ENCODE assay signal across 17 mouse cellular contexts in the genomic region with DNA sequence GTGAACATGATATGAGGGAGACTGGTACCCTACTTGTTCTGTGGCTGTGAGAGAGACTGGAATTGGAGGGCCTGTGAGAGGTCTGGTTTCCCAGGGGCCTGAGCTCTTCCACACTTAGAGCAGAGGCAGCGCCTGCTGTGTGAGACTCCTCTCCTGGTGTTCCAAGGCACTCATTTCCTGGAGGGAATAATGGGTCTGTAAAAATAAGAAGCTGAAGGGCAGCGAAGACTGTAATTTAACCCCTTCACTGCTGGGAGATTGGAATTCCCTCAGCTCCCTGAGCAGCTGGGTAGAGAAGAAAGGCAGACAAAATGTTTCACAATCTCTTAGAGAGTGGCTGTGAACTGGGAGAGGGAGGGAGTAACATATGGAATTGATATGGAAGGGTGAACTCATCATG. TPM values are rescaled to one million over a fixed set of nuclear protein-coding genes. Genes with fewer than 3 reads are reported as not detected.
DNase-seq lines count a peak whose midpoint lies in the region; ATAC-seq and TF ChIP-seq lines count a peak whose summit lies in the region.
"Had no signal": no experiment of that assay in that cellular context is flagged by ENCODE, and none has a peak within 500 bp of the region (broad histone marks: within the 10 kb centered on the region; RNA-seq: fewer than 3 reads in every experiment).

No protein-coding gene starts in this region.

- no peaks in the 10 kb centered on the region for H3K27me3 ChIP-seq in forebrain, embryonic 10.5 days (ENCODE audit: poor library complexity, severe bottlenecking)
- H3K27me3 ChIP-seq in forebrain, embryonic 16.5 days (replicated peaks; ENCODE audit: control insufficient read depth, insufficient read depth, low read length), result no peaks in the 10 kb centered on the region
- H3K27me3 ChIP-seq in cerebellum, adult 2 months (ENCODE audit: control insufficient read depth, insufficient read depth, low read length), result no peaks in the 10 kb centered on the region
- H3K27me3 ChIP-seq: limb, embryonic 15.5 days; Patski had no signal

- H3K4me3 ChIP-seq in forebrain, embryonic 10.5 days, result no peak overlapping the region
- no peak overlapping the region for H3K4me3 ChIP-seq in forebrain, embryonic 16.5 days (replicated peaks; ENCODE audit: low read length)
- H3K4me3 ChIP-seq in cerebellum, adult 2 months (replicated peaks; ENCODE audit: insufficient read depth, low read depth, low read length), result no peak overlapping the region
- H3K4me3 ChIP-seq: embryonic facial prominence, embryonic 13.5 days; limb, embryonic 15.5 days had no signal

- peak overlapping the region; percentile 44; the same call in 1 of the 2 replicates for H3K27ac ChIP-seq in forebrain, embryonic 10.5 days
- H3K27ac ChIP-seq in forebrain, embryonic 16.5 days (ENCODE audit: low read length), result no peak overlapping the region
- H3K27ac ChIP-seq in cerebellum, adult 2 months (ENCODE audit: insufficient read depth, low read length), result no peak overlapping the region
- H3K27ac ChIP-seq: embryonic facial prominence, embryonic 13.5 days; limb, embryonic 15.5 days; macrophage had no signal

- H3K4me1 ChIP-seq in forebrain, embryonic 10.5 days, result peaks cover 26% of the 10 kb centered on the region
- no peaks in the 10 kb centered on the region for H3K4me1 ChIP-seq in forebrain, embryonic 16.5 days (replicated peaks; ENCODE audit: control insufficient read depth, insufficient read depth, low read length)
- H3K4me1 ChIP-seq in cerebellum, adult 2 months (ENCODE audit: control insufficient read depth, insufficient read depth, low read length), result no peaks in the 10 kb centered on the region
- H3K4me1 ChIP-seq: limb, embryonic 15.5 days had no signal

- H3K4me2 ChIP-seq in forebrain, embryonic 16.5 days (ENCODE audit: low read length), result no peak overlapping the region
- H3K4me2 ChIP-seq: embryonic facial prominence, embryonic 13.5 days; limb, embryonic 15.5 days had no signal

- H3K9ac ChIP-seq in forebrain, embryonic 16.5 days (replicated peaks; ENCODE audit: low read depth, low read length), result no peak overlapping the region
- H3K9ac ChIP-seq: embryonic facial prominence, embryonic 13.5 days; limb, embryonic 15.5 days had no signal

- WGBS in forebrain, embryonic 10.5 days, result 12% methylated on average over 2 of the region's 2 CpGs
- WGBS in forebrain, embryonic 16.5 days, result 5% methylated on average over 2 of the region's 2 CpGs
- WGBS in cerebellum, adult 2 months, result 38% methylated on average over 2 of the region's 2 CpGs

- H3K36me3 ChIP-seq in forebrain, embryonic 10.5 days (replicated peaks), result no peaks in the 10 kb centered on the region
- H3K36me3 ChIP-seq in forebrain, embryonic 16.5 days (ENCODE audit: control insufficient read depth, insufficient read depth), result no peaks in the 10 kb centered on the region; the same call in 1 of the 2 replicates
- H3K36me3 ChIP-seq: embryonic facial prominence, embryonic 13.5 days; limb, embryonic 15.5 days had no signal

- TF ChIP-seq POLR2A in cerebellum, adult 2 months (IDR thresholded peaks at IDR 0.05; ENCODE audit: borderline replicate concordance, insufficient read depth, low read length), result no peak

- no peak for DNase-seq in forebrain, embryonic 10.5 days (ENCODE audit: extremely low spot score, low spot score)
- peak; percentile 55 for DNase-seq in embryo, embryonic 10.5 days (ENCODE audit: low spot score)
- DNase-seq in forelimb bud, embryonic 11.5 days (ENCODE audit: low read depth, low spot score), result peak; percentile 74
- DNase-seq in mesoderm, embryonic 11.5 days (ENCODE audit: low read depth, low spot score), result peak; percentile 41
- DNase-seq in cerebellum, adult 2 months, result no peak
- DNase-seq in c-Kit-positive CD71-positive TER-119-positive erythroid progenitor cells, embryonic 14.5 days (ENCODE audit: low spot score), result no peak
- DNase-seq in gastrocnemius, postnatal 14 days, result no peak
- DNase-seq: cerebellum, adult 9-11 months; kidney, adult 18-20 months; kidney, postnatal 36 days; lung, adult 2 months; right cerebral cortex, postnatal 4 days had no signal

- intact Hi-C loops in gastrocnemius, postnatal 14 days (cut with DNase I; ENCODE audit: low total_unique reads), result no loop called here

- no peak for ATAC-seq in forebrain, embryonic 16.5 days
- ATAC-seq: Patski had no signal

- no peak for TF ChIP-seq CTCF in cerebellum, adult 2 months (IDR thresholded peaks at IDR 0.05; ENCODE audit: borderline replicate concordance, insufficient read depth, low read depth, low read length)

- H3K9me3 ChIP-seq in forebrain, embryonic 10.5 days, result no peaks in the 10 kb centered on the region
- H3K9me3 ChIP-seq in forebrain, embryonic 16.5 days (ENCODE audit: control insufficient read depth, low read length), result no peaks in the 10 kb centered on the region
- H3K9me3 ChIP-seq: embryonic facial prominence, embryonic 13.5 days; limb, embryonic 15.5 days had no signal

RNA-seq across cellular contexts. Expression of a gene that starts 35.4 kb away (rescaled TPM):
- 26.5 and 29.4 TPM in 2 replicates for polyA plus RNA-seq in forebrain, embryonic 10.5 days (2016; fragmentation: Nextera tagmentation; extraction: Ambion mirVana)
- 35.3 and 41.6 TPM in 2 replicates for polyA plus RNA-seq in forebrain, embryonic 16.5 days (2015; fragmentation: Nextera tagmentation; extraction: Ambion mirVana)
- polyA plus RNA-seq in cerebellum, adult 2 months (2012; rRNA removed), result 33.5 and 34.4 TPM in 2 replicates
- 10 to 100 TPM; 24.3 to 28.6 TPM for total RNA-seq in gastrocnemius, postnatal 14 days (2021)

RNA-seq across cellular contexts. Expression of a gene that starts 40.6 kb away (rescaled TPM):
- 301 and 320 TPM in 2 replicates for polyA plus RNA-seq in forebrain, embryonic 10.5 days (2016; fragmentation: Nextera tagmentation; extraction: Ambion mirVana)
- polyA plus RNA-seq in forebrain, embryonic 16.5 days (2015; fragmentation: Nextera tagmentation; extraction: Ambion mirVana), result 246 and 250 TPM in 2 replicates
- 142 and 149 TPM in 2 replicates for polyA plus RNA-seq in cerebellum, adult 2 months (2012; rRNA removed)
- 10 to 100 TPM; 61.4 to 64.0 TPM for total RNA-seq in gastrocnemius, postnatal 14 days (2021)

RNA-seq across cellular contexts. Expression of a gene that starts 41.8 kb away (rescaled TPM):
- polyA plus RNA-seq in forebrain, embryonic 10.5 days (2016; fragmentation: Nextera tagmentation; extraction: Ambion mirVana), result 3.1 and 3.6 TPM in 2 replicates
- 12.2 and 13.5 TPM in 2 replicates for polyA plus RNA-seq in forebrain, embryonic 16.5 days (2015; fragmentation: Nextera tagmentation; extraction: Ambion mirVana)
- 9.6 and 12.6 TPM in 2 replicates for polyA plus RNA-seq in cerebellum, adult 2 months (2012; rRNA removed)
- total RNA-seq in gastrocnemius, postnatal 14 days (2021), result 10 to 100 TPM; 10.6 to 11.4 TPM

Comparison
In these comparisons a context has a peak if more than half of its experiments do, and no peak if none do; other contexts are left out.
1. DNase-seq: peak in embryo, embryonic 10.5 days (single experiment), forelimb bud, embryonic 11.5 days (single experiment) and mesoderm, embryonic 11.5 days (single experiment); none in forebrain, embryonic 10.5 days (single experiment), cerebellum, adult 2 months (0 of 2), c-Kit-positive CD71-positive TER-119-positive erythroid progenitor cells, embryonic 14.5 days (single experiment) and gastrocnemius, postnatal 14 days (single experiment).